Mouse (Mus musculus) stomach, adult 2 months (tissue): ENCODE measurements around the gene Fcrl5. TPM values are rescaled to one million over a fixed set of nuclear protein-coding genes. Genes with fewer than 3 reads are reported as not detected.

ENCODE experiments used
- polyA plus RNA-seq: library from polyadenylated mRNA; depleted of rRNA; stranded (reverse); fragments of >200 nt; gene quantifications from 2 replicates; pipeline ENCODE4 v1.2.3, GENCODE M21; 2012; rRNA removed

Gene Fcrl5
- polyA plus RNA-seq: not detected in 2 replicates

GRCm38 (mm10) chr3:87435479-87435878, at the start of gene Fcrl5:
TSS of gene Fcrl5 (plus strand) at chr3:87435773.

DNA sequence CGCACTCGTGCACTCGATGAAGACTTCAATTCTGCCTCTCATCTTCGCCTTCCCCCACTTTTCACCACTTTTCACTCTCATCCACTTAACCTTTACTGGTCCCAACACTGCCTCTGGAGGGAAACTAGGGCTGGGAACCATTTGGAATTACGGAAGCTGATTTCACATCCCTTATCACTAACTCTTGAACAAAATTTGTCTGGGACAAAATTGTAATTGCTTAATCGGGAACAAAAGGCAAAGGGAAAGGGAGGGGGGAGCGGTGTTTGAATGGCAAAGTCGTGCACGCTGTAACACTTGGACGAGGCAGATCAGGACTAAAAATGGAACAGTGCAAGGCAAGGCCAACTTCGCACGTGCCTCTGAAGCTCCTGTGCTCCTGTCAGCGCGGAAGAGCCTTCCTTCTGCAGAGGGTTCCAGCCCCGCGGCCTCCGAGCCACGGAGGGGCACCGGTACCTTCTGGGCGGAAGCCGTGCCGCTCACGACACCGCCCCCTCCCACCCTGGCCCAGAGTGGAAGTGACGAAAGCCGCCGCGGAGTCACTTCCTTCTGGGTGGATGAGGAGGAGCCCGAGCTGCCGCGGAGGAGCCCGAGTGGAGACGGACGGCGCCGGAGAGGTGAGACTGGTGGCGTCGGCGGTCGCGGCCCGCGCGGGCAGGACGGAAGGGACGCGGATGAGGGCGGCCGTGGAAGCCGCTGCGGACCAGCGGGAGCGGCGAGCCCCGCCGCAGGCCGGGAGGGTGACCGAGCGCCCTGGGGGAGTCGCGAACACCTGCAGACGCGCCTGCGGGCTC, 89.7 kb downstream of the Fcrl5 start, which contains the start of gene Etv3:
Gene Etv3 (plus strand): TSS at position 365 of the 794 bp plus-strand sequence.

Other genes starting within 250 kb of the Fcrl5 start
- 1.3 and 2.2 TPM in 2 replicates for gene Fcrls, start 172.0 kb upstream of the Fcrl5 start, polyA plus RNA-seq
- not detected in 2 replicates for gene Cd5l, start 77.9 kb upstream of the Fcrl5 start, polyA plus RNA-seq
- gene Fcrl1, start 59.4 kb upstream of the Fcrl5 start, polyA plus RNA-seq: 0.04 and 0.08 TPM in 2 replicates
- 5.8 and 6.4 TPM in 2 replicates for gene Etv3, start 89.6 kb downstream of the Fcrl5 start, polyA plus RNA-seq
- 10.4 and 13.9 TPM in 2 replicates for gene Arhgef11, start 181.8 kb downstream of the Fcrl5 start, polyA plus RNA-seq